Mouse (Mus musculus): ENCODE data around the gene Ccdc7b. TPM values are rescaled to one million over a fixed set of nuclear protein-coding genes. Genes with fewer than 3 reads are reported as not detected.
"Not testable (repeated sequence)": the region's sequence is repeated elsewhere in the genome, so short reads cannot be mapped to it uniquely, and the experiment has no call there.

The Ccdc7b gene
- not detected in 2 replicates for polyA plus RNA-seq (2015; fragmentation: Nextera tagmentation; extraction: Ambion mirVana)

DNA sequence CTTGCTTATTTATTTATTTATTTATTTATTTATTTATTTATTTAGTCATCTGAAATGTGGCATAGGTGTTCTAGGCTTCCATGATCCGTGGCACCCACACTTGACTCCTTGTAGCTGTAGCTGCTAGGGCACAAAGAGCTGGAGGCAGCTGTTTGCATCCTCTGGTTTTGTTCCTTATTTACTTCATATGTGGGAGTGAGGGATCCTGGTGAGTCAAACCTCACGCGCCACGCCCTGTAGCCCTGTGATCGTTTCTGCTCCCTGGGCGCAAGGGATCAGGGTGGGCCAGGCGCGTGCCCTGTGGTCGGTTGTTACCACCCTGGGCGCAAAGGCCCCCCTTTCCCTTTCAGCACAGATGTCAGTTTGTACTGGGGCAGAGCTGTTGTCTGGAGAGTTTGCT lies at the start of gene Ccdc7b:
Ccdc7b (plus strand) TSS at position 301 of the 400 bp plus-strand sequence.
- H3K27me3 ChIP-seq; H3K4me1 ChIP-seq; H3K27ac ChIP-seq (replicated peaks); H3K4me3 ChIP-seq (replicated peaks); H3K36me3 ChIP-seq; H3K9me3 ChIP-seq (replicated peaks); H3K9ac ChIP-seq; H3K4me2 ChIP-seq (replicated peaks): not testable (repeated sequence)
- peak; percentile 29; the same call in 1 of the 2 replicates for ATAC-seq (ENCODE audit: insufficient number of reproducible peaks, low FRiP score, low TSS enrichment, low read depth)
- WGBS = 50% methylated on average over 1 of the region's 10 CpGs

DNA sequence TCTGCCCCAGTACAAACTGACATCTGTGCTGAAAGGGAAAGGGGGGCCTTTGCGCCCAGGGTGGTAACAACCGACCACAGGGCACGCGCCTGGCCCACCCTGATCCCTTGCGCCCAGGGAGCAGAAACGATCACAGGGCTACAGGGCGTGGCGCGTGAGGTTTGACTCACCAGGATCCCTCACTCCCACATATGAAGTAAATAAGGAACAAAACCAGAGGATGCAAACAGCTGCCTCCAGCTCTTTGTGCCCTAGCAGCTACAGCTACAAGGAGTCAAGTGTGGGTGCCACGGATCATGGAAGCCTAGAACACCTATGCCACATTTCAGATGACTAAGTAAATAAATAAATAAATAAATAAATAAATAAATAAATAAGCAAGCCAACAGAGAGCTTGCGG lies 1.5 kb upstream of the Ccdc7b start, which contains the start of gene Ccdc7a:
Ccdc7a (minus strand) TSS at position 101 of the 400 bp plus-strand sequence.
- H3K9ac ChIP-seq; ATAC-seq (ENCODE audit: insufficient number of reproducible peaks, low FRiP score, low TSS enrichment, low read depth); H3K27ac ChIP-seq (replicated peaks); H3K27me3 ChIP-seq; H3K4me2 ChIP-seq (replicated peaks); H3K9me3 ChIP-seq (replicated peaks); H3K4me3 ChIP-seq (replicated peaks); H3K4me1 ChIP-seq; H3K36me3 ChIP-seq: not testable (repeated sequence)
- WGBS = 92% methylated on average over 2 of the region's 11 CpGs

DNA sequence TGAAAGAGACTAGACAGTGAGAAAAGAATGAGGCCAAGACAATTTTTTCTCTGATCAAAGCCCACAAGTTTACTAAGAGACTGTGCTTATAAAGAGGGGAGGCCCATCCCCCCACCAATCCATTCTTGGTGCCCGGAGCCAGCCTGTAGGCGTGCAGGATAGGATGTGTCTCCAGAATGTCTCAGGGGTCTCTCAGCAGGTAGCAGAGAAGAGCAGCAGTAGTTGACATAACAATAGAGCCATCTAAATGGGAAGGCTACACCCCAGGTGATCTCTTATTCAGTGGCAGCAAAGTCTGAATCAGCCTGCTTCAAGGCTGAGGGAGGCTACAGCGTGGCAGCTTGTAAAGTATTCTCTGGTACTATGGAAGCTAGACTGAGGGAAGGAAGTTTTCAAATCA lies 48.8 kb downstream of the Ccdc7b start:
- H3K36me3 ChIP-seq; H3K27ac ChIP-seq (replicated peaks); H3K9ac ChIP-seq; H3K4me3 ChIP-seq (replicated peaks); H3K4me2 ChIP-seq (replicated peaks); ATAC-seq (ENCODE audit: insufficient number of reproducible peaks, low FRiP score, low TSS enrichment, low read depth); H3K27me3 ChIP-seq; H3K9me3 ChIP-seq (replicated peaks); H3K4me1 ChIP-seq: not testable (repeated sequence)
- 41% methylated on average over 3 of the region's 3 CpGs for WGBS

DNA sequence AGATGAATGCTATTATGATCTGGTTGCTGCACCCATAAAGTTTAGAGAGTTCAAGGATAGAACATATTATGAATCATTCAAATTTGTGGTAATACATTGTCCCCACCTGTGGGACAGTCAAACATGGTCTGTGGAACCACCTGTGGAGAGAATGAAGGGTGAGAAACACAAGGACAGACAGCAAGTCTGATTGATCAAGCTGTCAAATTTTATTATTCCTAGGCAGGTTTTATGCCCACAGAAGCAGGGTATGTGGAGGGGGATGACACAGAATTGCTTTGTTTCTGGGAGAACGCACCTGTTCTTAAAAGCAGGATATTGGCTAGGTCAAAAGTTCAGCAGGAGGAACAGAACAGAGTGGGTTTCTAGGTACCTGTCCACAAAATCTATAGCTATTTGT lies 64.6 kb downstream of the Ccdc7b start, which contains the start of gene Gm10999:
Gm10999 (minus strand) TSS at position 101 of the 400 bp plus-strand sequence.
- no peak within 1 kb of the TSS for H3K4me2 ChIP-seq (replicated peaks)
- H3K4me1 ChIP-seq = no peaks in the 10 kb centered on the region
- 79% methylated on average over 1 of the region's 1 CpGs for WGBS
- H3K9ac ChIP-seq = no peak within 1 kb of the TSS
- H3K4me3 ChIP-seq (replicated peaks) = no peak within 1 kb of the TSS
- no peaks in the 10 kb centered on the region for H3K27me3 ChIP-seq
- no peaks in the 10 kb centered on the region for H3K36me3 ChIP-seq
- ATAC-seq (ENCODE audit: insufficient number of reproducible peaks, low FRiP score, low TSS enrichment, low read depth) = no peak
- H3K9me3 ChIP-seq (replicated peaks) = no peaks in the 10 kb centered on the region
- H3K27ac ChIP-seq (replicated peaks) = no peak within 1 kb of the TSS

DNA sequence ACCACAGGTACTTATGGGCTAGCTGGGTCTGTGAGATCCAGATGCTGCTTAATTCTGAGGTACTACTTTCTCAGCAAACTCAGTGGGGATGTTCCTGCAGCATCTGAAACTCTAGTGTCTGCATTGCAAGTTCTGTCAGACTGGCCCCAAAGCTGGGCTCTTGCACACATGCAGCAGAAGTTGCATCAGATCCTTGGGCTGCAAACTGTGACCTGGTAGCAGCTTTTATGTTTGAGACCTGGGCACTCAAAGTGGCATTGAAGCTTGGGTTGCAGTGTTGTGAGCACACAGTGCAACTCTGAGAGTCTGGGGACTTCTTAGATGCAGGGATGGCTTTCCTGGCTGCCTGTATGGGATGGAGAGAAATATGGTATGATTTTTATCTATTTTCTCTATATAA lies 66.5 kb downstream of the Ccdc7b start:
- H3K27me3 ChIP-seq = no peaks in the 10 kb centered on the region
- H3K36me3 ChIP-seq = no peaks in the 10 kb centered on the region
- H3K27ac ChIP-seq (replicated peaks) = no peak overlapping the region
- ATAC-seq (ENCODE audit: insufficient number of reproducible peaks, low FRiP score, low TSS enrichment, low read depth) = no peak
- H3K9me3 ChIP-seq (replicated peaks) = no peaks in the 10 kb centered on the region
- H3K4me3 ChIP-seq (replicated peaks) = no peak overlapping the region
- no peak overlapping the region for H3K9ac ChIP-seq
- H3K4me1 ChIP-seq = no peaks in the 10 kb centered on the region
- no peak overlapping the region for H3K4me2 ChIP-seq (replicated peaks)

Other genes with a start within 250 kb of the Ccdc7b start
- 0.18 TPM in 1 of 2 replicates, not detected in the other for gene Ccdc7a, start 1.6 kb upstream of the Ccdc7b start, polyA plus RNA-seq (2015; fragmentation: Nextera tagmentation; extraction: Ambion mirVana)
- gene Gm10999, start 64.5 kb downstream of the Ccdc7b start, polyA plus RNA-seq (2015; fragmentation: Nextera tagmentation; extraction: Ambion mirVana) = not detected in 2 replicates
- gene 2610044O15Rik8, start 167.3 kb downstream of the Ccdc7b start, polyA plus RNA-seq (2015; fragmentation: Nextera tagmentation; extraction: Ambion mirVana) = 23.7 TPM in 2 replicates